Mouse (Mus musculus) kidney, embryonic 16.5 days (tissue): ENCODE measurements around the gene Spata13. TPM values are rescaled to one million over a fixed set of nuclear protein-coding genes. Genes with fewer than 3 reads are reported as not detected.

ENCODE experiments used
- ATAC-seq: fragments of 200-750 bp; cut with Nextera tagmentation; 2 replicates; pipeline ENCODE4 v1.8.0; 2017; ENCODE audit warnings: moderate TSS enrichment; ENCODE audit not compliant: low FRiP score, low TSS enrichment
- H3K27ac ChIP-seq: fragments of 300-500 bp; sonication (generic); 2 replicates; pipeline ENCODE4 v1.5.1; 2014; ENCODE audit warnings: low read length
- H3K27me3 ChIP-seq: fragments of 300-500 bp; sonication (generic); 2 replicates; pipeline ENCODE4 v1.6.1; 2014; ENCODE audit warnings: low read length, control low read depth, mixed read lengths; ENCODE audit not compliant: insufficient read depth
- H3K36me3 ChIP-seq: fragments of 300-500 bp; sonication (generic); 2 replicates; pipeline ENCODE4 v1.6.1; 2014; ENCODE audit warnings: low read length, control low read depth, mixed read lengths; ENCODE audit not compliant: insufficient read depth
- H3K4me1 ChIP-seq: fragments of 300-500 bp; sonication (generic); 2 replicates; pipeline ENCODE4 v1.6.1; 2014; ENCODE audit warnings: low read length, control low read depth, mixed read lengths; ENCODE audit not compliant: insufficient read depth
- H3K4me2 ChIP-seq: fragments of 300-500 bp; sonication (generic); replicated peaks from 2 replicates; pipeline ENCODE4 v1.6.1; 2014; ENCODE audit warnings: low read depth, low read length
- H3K4me3 ChIP-seq: fragments of 300-500 bp; sonication (generic); 2 replicates; pipeline ENCODE4 v1.5.1; 2014; ENCODE audit warnings: mild to moderate bottlenecking, low read length
- H3K9ac ChIP-seq: fragments of 300-500 bp; sonication (generic); replicated peaks from 2 replicates; pipeline ENCODE4 v1.6.1; 2014; ENCODE audit warnings: low read length
- H3K9me3 ChIP-seq: fragments of 300-500 bp; sonication (generic); 2 replicates; pipeline ENCODE4 v1.6.1; 2016; ENCODE audit warnings: low read length, control low read depth
- WGBS: fragments of 180-500 bp; shearing (Covaris S2); extraction: QIAGEN DNeasy Blood & Tissue Kit; methylation state at CpG from one replicate; pipeline ENCODE4 v1.1.7; 2014; 5-methylcytosine and 5-hydroxymethylcytosine counted together
- polyA plus RNA-seq: library from polyadenylated mRNA; unstranded; fragments of >200 nt; fragmentation: Nextera tagmentation; extraction: Ambion mirVana; gene quantifications from 2 replicates; pipeline ENCODE4 v1.2.1, GENCODE M21; 2015

The Spata13 gene
- polyA plus RNA-seq, 1 experiment from 2014 or later, result 68.1 TPM

DNA sequence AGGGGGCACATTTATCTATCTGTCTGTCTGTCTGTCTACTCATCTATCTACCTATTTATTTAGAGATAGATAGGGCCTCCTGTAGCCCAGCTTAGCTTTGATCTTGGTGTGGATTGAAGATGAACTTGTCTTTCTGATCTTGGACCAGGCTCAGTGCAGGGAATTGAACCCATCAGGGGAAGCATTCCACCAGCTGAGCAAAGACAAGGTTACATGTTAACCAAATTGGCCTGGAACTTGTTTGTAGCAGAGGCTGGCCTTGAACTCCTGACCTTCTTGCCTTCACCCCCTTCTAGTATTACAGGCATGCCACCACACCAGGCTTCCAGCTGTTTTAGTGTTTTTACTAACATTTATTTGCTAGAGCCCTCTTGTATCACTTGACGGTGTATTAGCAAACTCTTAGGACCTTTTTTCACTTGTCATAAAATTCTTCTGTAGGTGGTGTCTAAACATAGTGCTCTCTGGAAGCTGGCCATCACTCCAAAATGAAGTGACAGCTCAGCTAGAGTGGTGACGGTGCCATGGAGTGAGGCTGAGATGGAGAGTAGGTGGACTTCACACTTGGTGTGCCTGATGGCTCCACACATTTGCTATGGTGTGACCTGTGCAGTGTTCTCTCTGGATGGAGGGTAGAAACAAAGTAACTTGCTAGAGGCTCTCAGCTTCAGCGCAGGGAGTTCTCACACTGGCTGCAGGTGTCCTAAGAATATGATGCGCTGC lies 163.0 kb downstream of the Spata13 start:
- Histone ChIP-seq H3K27ac (no peak overlapping the region), H3K4me2 (no peak overlapping the region), H3K27me3 (no peaks in the 10 kb centered on the region), H3K9me3 (no peaks in the 10 kb centered on the region), H3K36me3 (peaks cover 19% of the 10 kb centered on the region), H3K9ac (no peak overlapping the region), H3K4me1 (no peaks in the 10 kb centered on the region), H3K4me3 (no peak overlapping the region)
- ATAC-seq, result no peak
- WGBS, result 74% methylated on average over 4 of the region's 4 CpGs

DNA sequence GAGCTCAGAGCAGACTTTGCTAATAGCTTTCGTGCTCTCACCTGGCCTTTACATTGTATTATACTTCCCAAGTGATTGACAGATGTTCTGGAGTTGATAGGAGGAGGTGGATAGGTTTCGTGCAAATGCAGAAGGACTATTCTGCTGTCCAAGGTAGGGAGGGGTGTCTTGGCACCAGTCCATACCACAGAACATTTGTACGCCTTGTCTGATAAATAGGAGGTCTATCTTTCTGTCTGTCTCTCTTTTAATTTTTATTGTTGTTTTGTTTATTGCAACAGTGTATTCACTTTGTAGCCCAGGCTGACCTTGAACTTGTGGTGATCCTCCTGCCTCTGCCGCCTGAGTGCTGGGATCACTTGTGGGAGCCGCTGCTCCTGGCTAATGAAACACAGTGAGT lies 163.8 kb downstream of the Spata13 start:
- no peak for ATAC-seq
- Histone ChIP-seq H3K9me3 (no peaks in the 10 kb centered on the region), H3K27me3 (no peaks in the 10 kb centered on the region), H3K27ac (no peak overlapping the region), H3K9ac (no peak overlapping the region), H3K4me3 (no peak overlapping the region), H3K4me2 (no peak overlapping the region), H3K4me1 (no peaks in the 10 kb centered on the region), H3K36me3 (peaks cover 22% of the 10 kb centered on the region)
- WGBS, result 90% methylated on average over 5 of the region's 5 CpGs

- H3K4me1 ChIP-seq, result no peaks in the 10 kb centered on the region
- no peaks in the 10 kb centered on the region for H3K27me3 ChIP-seq
- WGBS, result 87% methylated on average over 4 of the region's 4 CpGs
- no peak overlapping the region for H3K4me2 ChIP-seq
- H3K27ac ChIP-seq, result no peak overlapping the region
- H3K4me3 ChIP-seq, result no peak overlapping the region
- peaks cover 31% of the 10 kb centered on the region for H3K36me3 ChIP-seq
- H3K9ac ChIP-seq, result no peak overlapping the region
- H3K9me3 ChIP-seq, result no peaks in the 10 kb centered on the region
- no peak for ATAC-seq
These were observed 164.9 kb downstream of the Spata13 start for GRCm38 (mm10) chr14:60798721-60799120.

GRCm38 (mm10) chr14:60799762-60800728 lies 166.2 kb downstream of the Spata13 start:
- Histone ChIP-seq H3K27ac (no peak overlapping the region), H3K36me3 (peaks cover 31% of the 10 kb centered on the region)

GRCm38 (mm10) chr14:60802026-60802425 lies 168.2 kb downstream of the Spata13 start:
- H3K4me2 ChIP-seq, result no peak overlapping the region
- H3K36me3 ChIP-seq, result peaks cover 27% of the 10 kb centered on the region; the same call in 1 of the 2 replicates
- no peaks in the 10 kb centered on the region for H3K9me3 ChIP-seq
- 92% methylated on average over 13 of the region's 13 CpGs for WGBS
- no peaks in the 10 kb centered on the region for H3K27me3 ChIP-seq
- H3K4me1 ChIP-seq, result no peaks in the 10 kb centered on the region
- ATAC-seq, result no peak
- H3K27ac ChIP-seq, result no peak overlapping the region
- H3K9ac ChIP-seq, result no peak overlapping the region
- no peak overlapping the region for H3K4me3 ChIP-seq

More at GRCm38 (mm10) chr14:60799762-60800728, 166.2 kb downstream of the Spata13 start:
- Histone ChIP-seq H3K4me3 (no peak overlapping the region), H3K4me1 (no peaks in the 10 kb centered on the region), H3K9me3 (no peaks in the 10 kb centered on the region), H3K4me2 (no peak overlapping the region), H3K27me3 (no peaks in the 10 kb centered on the region), H3K9ac (no peak overlapping the region)
- ATAC-seq, result no peak
- WGBS, result 53% methylated on average over 9 of the region's 9 CpGs

DNA sequence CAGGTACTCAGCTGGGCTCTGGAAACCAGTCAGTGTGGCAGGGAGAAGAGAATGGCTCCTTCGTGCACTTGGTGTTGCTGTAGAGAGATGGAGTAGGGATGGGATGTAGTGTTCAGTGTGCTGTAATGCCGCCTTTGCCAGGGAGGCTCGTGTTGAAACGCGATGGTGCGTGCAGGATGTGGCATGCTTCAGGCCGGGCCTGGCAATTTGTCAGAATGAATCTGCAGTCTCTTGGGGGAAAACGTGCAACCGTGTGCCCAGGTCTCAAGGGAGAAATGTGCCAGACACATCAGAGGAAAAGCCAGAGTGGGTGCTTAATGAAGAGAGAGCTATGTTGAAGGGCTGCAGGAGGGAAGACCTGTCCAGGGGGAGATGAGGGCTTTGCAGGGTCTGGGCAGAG lies 171.2 kb downstream of the Spata13 start:
- no peak overlapping the region for H3K4me2 ChIP-seq
- no peaks in the 10 kb centered on the region for H3K9me3 ChIP-seq
- no peak for ATAC-seq
- WGBS, result 94% methylated on average over 9 of the region's 9 CpGs
- peaks cover 19% of the 10 kb centered on the region; the same call in 1 of the 2 replicates for H3K36me3 ChIP-seq
- H3K27ac ChIP-seq, result no peak overlapping the region
- H3K4me3 ChIP-seq, result no peak overlapping the region
- no peaks in the 10 kb centered on the region for H3K4me1 ChIP-seq
- no peak overlapping the region for H3K9ac ChIP-seq
- H3K27me3 ChIP-seq, result no peaks in the 10 kb centered on the region

GRCm38 (mm10) chr14:60805871-60806270 lies 172.1 kb downstream of the Spata13 start:
- no peaks in the 10 kb centered on the region for H3K4me1 ChIP-seq
- WGBS, result 80% methylated on average over 1 of the region's 1 CpGs
- H3K4me2 ChIP-seq, result no peak overlapping the region
- H3K9me3 ChIP-seq, result no peaks in the 10 kb centered on the region
- peaks cover 19% of the 10 kb centered on the region; the same call in 1 of the 2 replicates for H3K36me3 ChIP-seq
- ATAC-seq, result no peak
- H3K4me3 ChIP-seq, result no peak overlapping the region
- H3K9ac ChIP-seq, result no peak overlapping the region
- H3K27ac ChIP-seq, result no peak overlapping the region
- no peaks in the 10 kb centered on the region for H3K27me3 ChIP-seq

DNA sequence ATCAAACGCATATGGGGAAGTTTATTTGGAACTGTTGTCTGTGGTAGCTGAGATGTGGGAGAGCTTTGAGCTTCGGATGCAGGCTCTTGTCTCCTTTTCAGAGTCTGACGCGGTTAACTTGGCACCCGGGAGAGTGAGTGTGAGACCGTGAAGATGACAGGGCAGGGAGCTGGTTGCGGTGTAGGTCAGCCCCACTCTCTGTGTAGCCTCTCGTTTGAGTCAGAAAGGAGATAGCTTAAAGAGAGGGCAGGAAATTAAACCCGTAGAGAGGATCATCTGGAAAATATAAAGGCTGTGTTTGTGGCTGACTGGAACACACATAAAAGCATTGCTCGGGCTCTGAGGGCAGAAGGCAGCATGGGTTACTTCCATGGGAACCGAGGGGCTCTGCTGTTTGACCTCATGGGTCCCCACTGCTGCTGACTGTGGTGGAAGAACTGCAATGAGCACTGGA lies 173.1 kb downstream of the Spata13 start:
- Histone ChIP-seq H3K27me3 (no peaks in the 10 kb centered on the region), H3K4me2 (no peak overlapping the region), H3K4me3 (no peak overlapping the region), H3K27ac (no peak overlapping the region), H3K9ac (no peak overlapping the region), H3K4me1 (no peaks in the 10 kb centered on the region), H3K9me3 (no peaks in the 10 kb centered on the region), H3K36me3 (peaks cover 21% of the 10 kb centered on the region; the same call in 1 of the 2 replicates)
- 23% methylated on average over 11 of the region's 11 CpGs for WGBS
- no peak for ATAC-seq

GRCm38 (mm10) chr14:60809881-60810280 lies 176.1 kb downstream of the Spata13 start:
- no peak overlapping the region for H3K9ac ChIP-seq
- H3K27ac ChIP-seq, result no peak overlapping the region
- no peak overlapping the region for H3K4me3 ChIP-seq
- WGBS, result 89% methylated on average over 8 of the region's 8 CpGs
- H3K9me3 ChIP-seq, result no peaks in the 10 kb centered on the region
- H3K4me2 ChIP-seq, result no peak overlapping the region
- no peaks in the 10 kb centered on the region for H3K4me1 ChIP-seq
- ATAC-seq, result no peak
- no peaks in the 10 kb centered on the region for H3K27me3 ChIP-seq
- H3K36me3 ChIP-seq, result 0 out of 2 replicates have a peak, but pooled peaks cover 6% of the 10 kb centered on the region
